Mouse (Mus musculus) stomach, postnatal 0 days (tissue): ENCODE data around the gene Myd88. TPM values are rescaled to one million over a fixed set of nuclear protein-coding genes. Genes with fewer than 3 reads are reported as not detected.
A peak's percentile ranks its signal among the peaks of the same experiment; 100 is the strongest.

Experiments
- ATAC-seq: fragments of 200-750 bp; cut with Nextera tagmentation; 2 replicates; pipeline ENCODE4 v1.8.0; 2017; ENCODE audit not compliant: low FRiP score, low TSS enrichment
- DNase-seq: peaks from one replicate; pipeline ENCODE4 v3.0.0-alpha.2; 2016; ENCODE audit warnings: low spot score
- H3K27ac ChIP-seq: fragments of 300-500 bp; sonication (generic); replicated peaks from 2 replicates; pipeline ENCODE4 v1.5.1; 2014; ENCODE audit warnings: mild to moderate bottlenecking, control low read depth
- H3K27me3 ChIP-seq: fragments of 300-500 bp; sonication (generic); 2 replicates; pipeline ENCODE4 v1.6.1; 2014; ENCODE audit warnings: low read length; ENCODE audit not compliant: control insufficient read depth, insufficient read depth
- H3K36me3 ChIP-seq: fragments of 300-500 bp; sonication (generic); 2 replicates; pipeline ENCODE4 v1.6.1; 2014; ENCODE audit warnings: low read length, mixed read lengths; ENCODE audit not compliant: control insufficient read depth, insufficient read depth
- H3K4me1 ChIP-seq: fragments of 300-500 bp; sonication (generic); replicated peaks from 2 replicates; pipeline ENCODE4 v1.6.1; 2014; ENCODE audit warnings: antibody characterized with exemption; ENCODE audit not compliant: control insufficient read depth, insufficient read depth
- H3K4me2 ChIP-seq: fragments of 300-500 bp; sonication (generic); replicated peaks from 2 replicates; pipeline ENCODE4 v1.6.1; 2014; ENCODE audit warnings: low read depth, mild to moderate bottlenecking, control low read depth, moderate library complexity
- H3K4me3 ChIP-seq: fragments of 300-500 bp; sonication (generic); 2 replicates; pipeline ENCODE4 v1.5.1; 2014; ENCODE audit warnings: low read depth, low read length, control low read depth
- H3K9ac ChIP-seq: fragments of 300-500 bp; sonication (generic); 2 replicates; pipeline ENCODE4 v1.6.1; 2014; ENCODE audit warnings: mild to moderate bottlenecking, low read length, control low read depth, mixed read lengths
- H3K9me3 ChIP-seq: fragments of 300-500 bp; sonication (generic); 2 replicates; pipeline ENCODE4 v1.6.1; 2016; ENCODE audit warnings: low read length; ENCODE audit not compliant: control insufficient read depth
- CTCF ChIP-seq: IDR thresholded peaks from 2 replicates; pipeline ENCODE4 v1.5.1; 2016; ENCODE audit warnings: antibody characterized with exemption, low read depth, mild to moderate bottlenecking, moderate library complexity
- EP300 ChIP-seq: optimal IDR thresholded peaks from 2 replicates; pipeline ENCODE3; 2016; ENCODE audit warnings: antibody characterized with exemption
- WGBS: fragments of 180-500 bp; shearing (Covaris S2); extraction: QIAGEN DNeasy Blood & Tissue Kit; methylation state at CpG from one replicate; pipeline ENCODE4 v1.1.7; 2014; 5-methylcytosine and 5-hydroxymethylcytosine counted together
- polyA plus RNA-seq: library from polyadenylated mRNA; unstranded; fragments of >200 nt; fragmentation: Nextera tagmentation; extraction: Ambion mirVana; gene quantifications from 2 replicates; pipeline ENCODE4 v1.2.1, GENCODE M21; 2015

Myd88 gene
- polyA plus RNA-seq, 1 experiment from 2014 or later, result 40.8 TPM

GRCm38 (mm10) chr9:119350947-119351705, 9.9 kb upstream of the Myd88 start:
- 90% methylated on average over 10 of the region's 10 CpGs for WGBS
- no peak overlapping the region for H3K4me2 ChIP-seq
- TF ChIP-seq EP300, result no peak
- TF ChIP-seq CTCF, result no peak
- ATAC-seq (peak; percentile 16; the same call in 1 of the 2 replicates), DNase-seq (no peak)
- no peak overlapping the region for H3K4me3 ChIP-seq
- H3K9me3 ChIP-seq, result no peaks in the 10 kb centered on the region
- no peaks in the 10 kb centered on the region for H3K4me1 ChIP-seq
- H3K27ac ChIP-seq, result no peak overlapping the region
- H3K36me3 ChIP-seq, result peaks cover 22% of the 10 kb centered on the region
- no peak overlapping the region for H3K9ac ChIP-seq
- no peaks in the 10 kb centered on the region for H3K27me3 ChIP-seq

GRCm38 (mm10) chr9:119350531-119350930, 9.3 kb upstream of the Myd88 start:
- no peak overlapping the region for H3K27ac ChIP-seq
- TF ChIP-seq EP300, result no peak
- TF ChIP-seq CTCF, result no peak
- no peak overlapping the region for H3K4me2 ChIP-seq
- no peak overlapping the region for H3K4me3 ChIP-seq
- WGBS, result 78% methylated on average over 3 of the region's 3 CpGs
- H3K27me3 ChIP-seq, result no peaks in the 10 kb centered on the region
- no peak overlapping the region for H3K9ac ChIP-seq
- DNase-seq (no peak), ATAC-seq (no peak)
- no peaks in the 10 kb centered on the region for H3K9me3 ChIP-seq
- no peaks in the 10 kb centered on the region for H3K4me1 ChIP-seq
- peaks cover 23% of the 10 kb centered on the region for H3K36me3 ChIP-seq

- no peak overlapping the region for H3K9ac ChIP-seq
Measured at GRCm38 (mm10) chr9:119346376-119346775, 5.2 kb upstream of the Myd88 start.

GRCm38 (mm10) chr9:119342728-119343127, 1.5 kb upstream of the Myd88 start:
- Histone ChIP-seq H3K9ac (no peak overlapping the region), H3K9me3 (no peaks in the 10 kb centered on the region), H3K27me3 (no peaks in the 10 kb centered on the region), H3K27ac (peak overlapping the region; percentile 93), H3K4me3 (peak overlapping the region; percentile 63; the same call in 1 of the 2 replicates), H3K4me2 (peak overlapping the region; percentile 70), H3K36me3 (peaks cover 20% of the 10 kb centered on the region), H3K4me1 (peaks cover 5% of the 10 kb centered on the region)
- 64% methylated on average over 7 of the region's 7 CpGs for WGBS
- peak; percentile 53 for ATAC-seq
- TF ChIP-seq CTCF (no peak), EP300 (no peak)
- DNase-seq, result peak; percentile 87

More at GRCm38 (mm10) chr9:119346376-119346775, 5.2 kb upstream of the Myd88 start:
- no peak for DNase-seq
- Histone ChIP-seq H3K4me3 (no peak overlapping the region), H3K27me3 (no peaks in the 10 kb centered on the region), H3K36me3 (peaks cover 33% of the 10 kb centered on the region), H3K4me2 (no peak overlapping the region), H3K4me1 (no peaks in the 10 kb centered on the region; the same call in 1 of the 2 replicates), H3K9me3 (no peaks in the 10 kb centered on the region), H3K27ac (no peak overlapping the region)
- WGBS, result 88% methylated on average over 8 of the region's 8 CpGs
- TF ChIP-seq CTCF, result no peak
- TF ChIP-seq EP300, result no peak
- no peak for ATAC-seq

GRCm38 (mm10) chr9:119340212-119340580, 1.0 kb downstream of the Myd88 start:
- DNase-seq (no peak), ATAC-seq (no peak)
- Histone ChIP-seq H3K27ac (peak overlapping the region; percentile 83), H3K9me3 (no peaks in the 10 kb centered on the region), H3K9ac (peak overlapping the region; percentile 82), H3K4me1 (peaks cover 5% of the 10 kb centered on the region), H3K36me3 (peaks cover 13% of the 10 kb centered on the region), H3K4me2 (peak overlapping the region; percentile 66), H3K27me3 (no peaks in the 10 kb centered on the region), H3K4me3 (peak overlapping the region; percentile 63)
- TF ChIP-seq EP300 (no peak), CTCF (no peak)
- 4% methylated on average over 8 of the region's 8 CpGs for WGBS

GRCm38 (mm10) chr9:119339558-119340211, 1.5 kb downstream of the Myd88 start, which contains the start of gene Acaa1a:
Gene Acaa1a (plus strand): TSS chr9:119339676.
- peak within 1 kb of the TSS; percentile 83 for H3K27ac ChIP-seq
- peak within 1 kb of the TSS; percentile 63 for H3K4me3 ChIP-seq
- no peak for TF ChIP-seq EP300
- peak; percentile 45 for TF ChIP-seq CTCF
- under 1% methylated on average over 43 of the region's 43 CpGs for WGBS
- ATAC-seq, result peak; percentile 13; the same call in 1 of the 2 replicates
- H3K9ac ChIP-seq, result peak within 1 kb of the TSS; percentile 82
- H3K4me2 ChIP-seq, result peak within 1 kb of the TSS; percentile 66
- H3K4me1 ChIP-seq, result peaks cover 5% of the 10 kb centered on the region
- no peaks in the 10 kb centered on the region for H3K9me3 ChIP-seq
- H3K27me3 ChIP-seq, result no peaks in the 10 kb centered on the region
- DNase-seq, result peak; percentile 80
- H3K36me3 ChIP-seq, result peaks cover 10% of the 10 kb centered on the region
